Mouse (Mus musculus) MEL (cell line): ENCODE data around the gene Sh3gl3. TPM values are rescaled to one million over a fixed set of nuclear protein-coding genes. Genes with fewer than 3 reads are reported as not detected.

Source experiments
- DNase-seq: peaks from one replicate; pipeline ENCODE4 v3.0.0; 2011; ENCODE audit warnings: low read depth, low spot score
- H3K27ac ChIP-seq: 2 replicates; pipeline ENCODE4 v1.5.1; 2012; ENCODE audit warnings: low read depth, mild to moderate bottlenecking, control low read depth, low read length, moderate library complexity; ENCODE audit not compliant: control insufficient read depth
- H3K27me3 ChIP-seq, 2 experiments: fragments of 150-350 bp in 1 of 2; sonication (generic) in 1 of 2; 2 replicates each; pipeline ENCODE4 v1.6.1; 2012; ENCODE audit warnings: low read length in 2 of 2, mild to moderate bottlenecking in 2 of 2, improper control_type of control experiment in 1 of 2, moderate library complexity in 1 of 2; ENCODE audit not compliant: insufficient read depth in 2 of 2, control insufficient read depth in 1 of 2
- H3K36me3 ChIP-seq, 2 experiments: 2 replicates each; pipeline ENCODE4 v1.6.1; 2012 to 2014; ENCODE audit warnings: low read length in 2 of 2, improper control_type of control experiment in 1 of 2, inconsistent platforms in 1 of 2, mild to moderate bottlenecking in 1 of 2; ENCODE audit not compliant: insufficient read depth in 2 of 2, control insufficient read depth in 1 of 2
- H3K4me1 ChIP-seq, 2 experiments: fragments of 150-350 bp in 1 of 2; sonication (generic) in 1 of 2; 2 replicates each; pipeline ENCODE4 v1.6.1; 2012; ENCODE audit warnings: low read length in 2 of 2, improper control_type of control experiment in 1 of 2, mild to moderate bottlenecking in 1 of 2; ENCODE audit not compliant: insufficient read depth in 2 of 2, control insufficient read depth in 1 of 2
- H3K4me3 ChIP-seq, 2 experiments: fragments of 150-350 bp in 1 of 2; sonication (generic) in 1 of 2; 2 replicates each; pipeline ENCODE4 v1.5.1; 2012; ENCODE audit warnings: low read depth in 2 of 2, low read length in 2 of 2, mild to moderate bottlenecking in 2 of 2, moderate library complexity in 2 of 2, control low read depth in 1 of 2, improper control_type of control experiment in 1 of 2; ENCODE audit not compliant: control insufficient read depth in 1 of 2, insufficient read depth in 1 of 2
- H3K79me2 ChIP-seq: 2 replicates; pipeline ENCODE4 v1.6.1; 2012; ENCODE audit warnings: mild to moderate bottlenecking, low read length, moderate library complexity; ENCODE audit not compliant: control insufficient read depth, poor library complexity, insufficient read depth
- H3K9ac ChIP-seq: 2 replicates; pipeline ENCODE4 v1.6.1; 2012; ENCODE audit warnings: low read depth, mild to moderate bottlenecking, control low read depth, low read length, moderate library complexity; ENCODE audit not compliant: control insufficient read depth, poor library complexity, severe bottlenecking
- H3K9me3 ChIP-seq: fragments of 150-350 bp; sonication (generic); replicated peaks from 2 replicates; pipeline ENCODE4 v1.6.1; 2012; ENCODE audit warnings: mild to moderate bottlenecking, low read length, improper control_type of control experiment, moderate library complexity; ENCODE audit not compliant: insufficient read depth
- CHD1 ChIP-seq: IDR thresholded peaks from 2 replicates; pipeline ENCODE4 v1.6.1; 2012; ENCODE audit warnings: low read depth, mild to moderate bottlenecking, inconsistent platforms, low read length, improper control_type of control experiment
- ELF1 ChIP-seq: IDR thresholded peaks from 2 replicates; pipeline ENCODE4 v1.6.1; 2014; ENCODE audit warnings: low read depth, mild to moderate bottlenecking, inconsistent platforms, low read length, improper control_type of control experiment, moderate library complexity
- ETS1 ChIP-seq: IDR thresholded peaks from 2 replicates; pipeline ENCODE4 v1.6.1; 2012; ENCODE audit warnings: low read depth, mild to moderate bottlenecking, inconsistent platforms, low read length, improper control_type of control experiment, moderate library complexity
- GABPA ChIP-seq: IDR thresholded peaks from 2 replicates; pipeline ENCODE4 v1.6.1; 2012; ENCODE audit warnings: low read depth, mild to moderate bottlenecking, inconsistent platforms, low read length, improper control_type of control experiment, moderate library complexity
- HCFC1 ChIP-seq: IDR thresholded peaks from 2 replicates; pipeline ENCODE4 v1.6.1; 2012; ENCODE audit warnings: low read depth, mild to moderate bottlenecking, inconsistent platforms, low read length, improper control_type of control experiment, moderate library complexity
- JUND ChIP-seq: IDR thresholded peaks from 2 replicates; pipeline ENCODE4 v1.6.1; 2011; ENCODE audit warnings: low read depth, mild to moderate bottlenecking, improper control_type of control experiment, low read length
- MAX ChIP-seq: IDR thresholded peaks from 2 replicates; pipeline ENCODE4 v1.6.1; 2011; ENCODE audit warnings: low read length, improper control_type of control experiment
- MYB ChIP-seq: IDR thresholded peaks from 2 replicates; pipeline ENCODE4 v1.6.1; 2011; ENCODE audit warnings: mild to moderate bottlenecking, low read depth, low read length, improper control_type of control experiment
- MYC ChIP-seq: IDR thresholded peaks from 2 replicates; pipeline ENCODE4 v1.6.1; 2011; ENCODE audit warnings: low read depth, mild to moderate bottlenecking, low read length, improper control_type of control experiment, moderate library complexity
- NRF1 ChIP-seq: IDR thresholded peaks from 2 replicates; pipeline ENCODE4 v1.6.1; 2014; ENCODE audit warnings: low read depth, mild to moderate bottlenecking, inconsistent platforms, low read length, improper control_type of control experiment, moderate library complexity; ENCODE audit not compliant: poor library complexity, insufficient read depth, severe bottlenecking
- POLR2AphosphoS2 ChIP-seq: IDR thresholded peaks from 2 replicates; pipeline ENCODE4 v1.6.1; 2011; ENCODE audit warnings: low read length, improper control_type of control experiment
- POLR2AphosphoS5 ChIP-seq: IDR thresholded peaks from 2 replicates; pipeline ENCODE4 v1.6.1; 2012; ENCODE audit warnings: low read depth, borderline replicate concordance, mild to moderate bottlenecking, inconsistent platforms, low read length, moderate library complexity, mixed read lengths
- RAD21 ChIP-seq: IDR thresholded peaks from 2 replicates; pipeline ENCODE4 v1.6.1; 2011; ENCODE audit warnings: mild to moderate bottlenecking, low read depth, low read length, improper control_type of control experiment
- SIN3A ChIP-seq: IDR thresholded peaks from 2 replicates; pipeline ENCODE4 v1.6.1; 2012; ENCODE audit warnings: low read length, improper control_type of control experiment, inconsistent platforms
- SMC3 ChIP-seq: IDR thresholded peaks from 2 replicates; pipeline ENCODE4 v1.6.1; 2011; ENCODE audit warnings: low read depth, low read length, improper control_type of control experiment
- TCF12 ChIP-seq: IDR thresholded peaks from 2 replicates; pipeline ENCODE4 v1.6.1; 2014; ENCODE audit warnings: low read depth, mild to moderate bottlenecking, inconsistent platforms, low read length, improper control_type of control experiment, moderate library complexity
- UBTF ChIP-seq: IDR thresholded peaks from 2 replicates; pipeline ENCODE4 v1.6.1; 2012; ENCODE audit warnings: low read depth, mild to moderate bottlenecking, inconsistent platforms, low read length, improper control_type of control experiment, moderate library complexity, borderline replicate concordance; ENCODE audit not compliant: insufficient read depth
- USF1 ChIP-seq: IDR thresholded peaks from 2 replicates; pipeline ENCODE4 v1.6.1; 2014; ENCODE audit warnings: low read depth, mild to moderate bottlenecking, inconsistent platforms, low read length, improper control_type of control experiment, moderate library complexity
- polyA plus RNA-seq, 2 experiments: library from polyadenylated mRNA; stranded (reverse) in 1 of 2; unstranded in 1 of 2; fragments of >175 nt in 1 of 2; fragments of >200 nt in 1 of 2; gene quantifications; 2 replicates each; pipeline versions ENCODE4 v1.2.1 to v1.2.4; 2012; ENCODE audit warnings: low replicate concordance in 2 of 2, low read depth in 1 of 2; ENCODE audit not compliant: insufficient read length in 2 of 2, insufficient read depth in 1 of 2, missing spikeins in 1 of 2
- total RNA-seq: library from RNA; depleted of rRNA; stranded (reverse); fragments of 300-350 nt; gene quantifications from 2 replicates; pipeline ENCODE4 v1.2.3, GENCODE M21; 2012

Sh3gl3 gene
- total and polyA plus RNA-seq, 3 experiments: not detected

DNA sequence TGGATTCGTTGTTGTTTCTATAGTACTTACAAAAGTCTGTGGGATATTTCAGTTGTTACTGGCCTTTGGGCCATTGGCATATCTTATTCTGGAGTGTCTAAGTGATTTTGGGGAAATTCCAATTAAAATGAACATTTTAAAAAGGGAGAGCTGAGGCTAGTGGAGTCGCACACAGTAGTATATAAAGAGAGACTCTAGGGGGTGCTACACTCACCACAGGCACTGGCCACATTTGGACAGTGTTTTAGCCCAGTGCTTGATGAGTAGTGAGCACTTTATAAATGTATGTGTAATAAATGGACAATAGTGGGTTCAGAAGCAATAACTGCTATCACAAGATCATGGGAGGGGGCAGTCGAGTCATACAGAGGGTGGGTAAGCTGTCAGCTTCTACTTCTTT lies 2.6 kb downstream of the Sh3gl3 start:
- no peaks in the 10 kb centered on the region for H3K79me2 ChIP-seq
- H3K4me3 ChIP-seq: no peak overlapping the region
- H3K9ac ChIP-seq: no peak overlapping the region
- no peaks in the 10 kb centered on the region for H3K36me3 ChIP-seq
- H3K4me1 ChIP-seq: no peaks in the 10 kb centered on the region
- H3K27ac ChIP-seq: no peak overlapping the region
- TF ChIP-seq SIN3A: no peak
- no peak for TF ChIP-seq POLR2AphosphoS2
- no peak for TF ChIP-seq UBTF
- no peak for TF ChIP-seq TCF12
- no peak for TF ChIP-seq RAD21
- TF ChIP-seq CHD1: no peak
- no peak for TF ChIP-seq NRF1
- no peak for TF ChIP-seq ETS1
- no peak for TF ChIP-seq JUND
- TF ChIP-seq POLR2AphosphoS5: no peak
- no peak for DNase-seq
- no peaks in the 10 kb centered on the region for H3K9me3 ChIP-seq
- H3K27me3 ChIP-seq: no peaks in the 10 kb centered on the region

- no peak for DNase-seq
- Histone ChIP-seq H3K9ac (no peak overlapping the region), H3K9me3 (no peaks in the 10 kb centered on the region), H3K4me1 (no peaks in the 10 kb centered on the region), H3K27ac (no peak overlapping the region), H3K36me3 (no peaks in the 10 kb centered on the region), H3K4me3 (no peak overlapping the region), H3K27me3 (no peaks in the 10 kb centered on the region), H3K79me2 (no peaks in the 10 kb centered on the region)
- TF ChIP-seq POLR2AphosphoS2: no peak
- TF ChIP-seq GABPA: no peak
- no peak for TF ChIP-seq USF1
- no peak for TF ChIP-seq ETS1
- TF ChIP-seq SMC3: no peak
- no peak for TF ChIP-seq ELF1
- TF ChIP-seq MAX: no peak
- TF ChIP-seq MYC: no peak
- no peak for TF ChIP-seq HCFC1
- no peak for TF ChIP-seq MYB
These were observed 3.7 kb downstream of the Sh3gl3 start for GRCm38 (mm10) chr7:82177336-82177735.
